Mouse (Mus musculus) adrenal gland, adult 18-20 months (tissue): ENCODE data around the gene Sh2b2. TPM values are rescaled to one million over a fixed set of nuclear protein-coding genes. Genes with fewer than 3 reads are reported as not detected.

Experiments used
- DNase-seq, 2 experiments: peaks; one replicate each; pipeline ENCODE4 v3.0.0; 2021 to 2022; ENCODE audit warnings: low spot score in 2 of 2
- total RNA-seq, 2 experiments: library from RNA; stranded (reverse); gene quantifications; 1 replicate in 1 of 2; 2 replicates in 1 of 2; pipeline ENCODE4 v1.2.3; 2021

Sh2b2 gene
- total RNA-seq, 2 experiments from 2014 or later, result 21.8 to 85.0 TPM

DNA sequence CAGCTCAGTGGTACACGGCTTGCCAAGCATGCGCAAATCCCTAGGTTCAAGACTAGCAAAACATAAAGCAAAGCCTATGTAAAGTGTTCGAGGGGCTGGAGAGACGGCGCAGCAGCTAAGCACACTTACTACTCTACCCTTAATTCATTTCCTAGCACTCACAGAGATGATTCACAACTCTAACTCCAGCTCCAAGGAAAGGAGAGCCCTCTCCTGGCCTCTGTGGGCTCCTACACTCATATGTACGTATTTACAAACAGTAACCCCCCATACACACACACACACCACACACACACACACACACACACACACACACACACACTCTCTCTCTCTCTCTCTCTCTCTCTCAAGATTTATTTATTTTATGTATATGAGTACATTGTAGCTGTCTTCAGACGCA is 62.6 kb downstream of the Sh2b2 start:
- no peak for DNase-seq

DNA sequence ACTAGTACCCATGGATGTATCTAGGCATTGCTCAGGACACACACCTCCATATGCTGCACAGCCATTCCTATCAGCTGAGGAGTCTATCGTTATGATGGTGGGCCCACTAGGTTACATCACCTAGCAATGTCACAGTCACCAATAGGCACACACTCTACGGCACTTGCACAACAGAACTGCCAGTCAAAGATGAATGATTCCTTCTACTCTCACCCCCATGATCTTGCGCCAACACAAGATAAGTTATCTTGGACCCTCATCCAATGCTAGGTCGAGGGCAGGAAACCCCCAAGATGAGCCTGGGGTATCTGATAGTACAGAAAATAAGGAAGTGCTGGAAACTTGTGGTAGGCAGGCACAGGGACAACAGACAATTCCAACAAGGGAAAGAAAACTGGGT is 63.5 kb downstream of the Sh2b2 start:
- no peak for DNase-seq

DNA sequence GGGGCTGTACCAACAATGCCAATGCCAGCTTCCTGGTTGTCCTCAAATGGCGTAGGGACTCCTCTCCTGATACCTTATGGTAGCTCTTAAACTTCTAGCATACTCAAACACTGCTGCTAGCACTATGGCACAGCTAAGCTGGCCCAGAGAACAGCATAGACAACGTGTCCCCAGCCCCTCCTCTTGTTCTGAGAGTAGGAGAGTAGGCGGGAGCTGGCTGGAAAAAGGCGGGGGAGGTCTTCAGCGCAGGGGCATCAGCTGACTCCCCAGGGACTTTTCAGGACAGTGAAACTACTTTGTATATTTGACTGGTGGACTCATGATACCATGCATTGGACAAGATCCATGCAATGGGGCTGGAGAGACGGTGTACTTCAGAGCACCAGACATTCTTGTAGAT is 64.3 kb downstream of the Sh2b2 start:
- DNase-seq, result no peak

DNA sequence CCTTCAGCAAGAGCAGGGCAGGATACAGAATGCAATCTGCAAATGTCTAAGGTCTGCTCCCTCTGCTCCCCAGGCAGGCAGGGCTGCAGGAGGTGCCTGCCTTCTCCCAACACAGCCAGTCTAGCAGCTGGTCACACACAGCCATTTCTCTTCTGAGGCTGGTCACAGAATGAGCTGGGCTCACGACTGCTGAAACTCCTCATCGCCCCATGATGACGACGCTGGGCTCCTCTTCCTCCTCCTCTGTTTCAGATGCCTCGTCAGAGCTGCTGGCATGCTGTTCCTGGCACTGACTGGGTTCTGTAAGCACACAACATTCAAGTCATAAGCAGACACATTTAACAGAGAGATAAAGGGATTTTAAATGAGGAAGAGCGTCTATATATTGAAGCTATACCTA is 65.2 kb downstream of the Sh2b2 start:
- no peak for DNase-seq

DNA sequence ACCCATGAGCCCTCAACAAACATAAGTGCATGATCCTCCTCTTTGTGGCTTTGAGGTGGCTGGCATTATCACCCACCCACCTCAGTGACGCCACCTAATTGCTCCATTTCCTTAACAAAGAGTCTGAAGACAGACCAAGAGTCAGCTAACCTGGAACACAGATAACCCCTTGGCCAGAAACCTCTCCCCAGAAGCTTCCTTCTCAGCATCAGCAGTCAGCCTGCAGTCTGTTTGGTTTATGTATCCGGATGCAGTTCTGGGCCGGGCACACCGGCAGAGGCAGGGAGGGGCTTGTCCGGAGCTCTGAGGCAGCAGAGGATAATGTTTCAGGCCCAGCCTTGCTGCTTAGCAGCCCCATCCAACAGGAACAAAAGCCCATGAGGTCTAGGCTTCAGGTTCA is 66.8 kb downstream of the Sh2b2 start:
- no peak for DNase-seq

DNA sequence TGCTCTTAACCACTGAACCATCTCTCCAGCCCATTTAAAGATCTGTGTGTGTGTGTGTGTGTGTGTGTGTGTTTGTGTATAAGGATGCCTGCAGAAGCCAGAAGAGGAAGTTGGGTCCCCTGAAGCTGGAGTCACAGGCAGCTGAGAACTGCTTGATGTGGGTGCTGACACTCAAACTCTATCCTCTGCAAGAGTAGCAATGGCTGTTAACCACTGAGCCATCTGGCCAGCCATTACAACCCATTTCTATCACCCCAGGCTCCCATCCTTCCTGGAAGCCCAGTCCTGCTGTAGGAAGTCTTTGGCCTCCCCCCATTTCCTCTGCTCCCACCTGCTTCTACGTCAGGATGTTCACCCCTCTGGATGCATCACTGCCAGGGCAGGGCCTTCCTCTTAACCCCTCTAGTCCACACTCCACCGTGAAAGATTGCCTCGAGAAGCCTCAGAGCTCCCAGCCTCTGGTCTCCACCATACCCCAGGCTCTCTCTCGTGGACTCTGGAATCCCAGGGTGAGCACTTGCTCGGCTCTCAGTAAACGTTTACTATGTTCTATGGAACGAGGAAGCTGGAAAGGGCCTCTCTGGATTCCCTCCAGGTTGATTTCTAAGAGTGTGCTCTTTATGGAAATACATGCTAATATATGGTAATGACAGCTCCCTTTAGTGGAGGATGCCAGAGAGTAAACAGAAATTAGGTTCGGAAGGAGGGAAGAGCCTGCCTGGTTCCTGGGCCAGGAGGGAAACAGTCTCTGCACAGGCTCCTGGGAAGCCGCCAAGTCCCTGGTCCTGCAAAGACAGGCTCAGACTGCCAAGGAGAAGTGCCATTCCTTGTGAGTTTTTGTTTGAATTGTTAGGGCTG is 72.5 kb downstream of the Sh2b2 start:
- DNase-seq, result no peak

DNA sequence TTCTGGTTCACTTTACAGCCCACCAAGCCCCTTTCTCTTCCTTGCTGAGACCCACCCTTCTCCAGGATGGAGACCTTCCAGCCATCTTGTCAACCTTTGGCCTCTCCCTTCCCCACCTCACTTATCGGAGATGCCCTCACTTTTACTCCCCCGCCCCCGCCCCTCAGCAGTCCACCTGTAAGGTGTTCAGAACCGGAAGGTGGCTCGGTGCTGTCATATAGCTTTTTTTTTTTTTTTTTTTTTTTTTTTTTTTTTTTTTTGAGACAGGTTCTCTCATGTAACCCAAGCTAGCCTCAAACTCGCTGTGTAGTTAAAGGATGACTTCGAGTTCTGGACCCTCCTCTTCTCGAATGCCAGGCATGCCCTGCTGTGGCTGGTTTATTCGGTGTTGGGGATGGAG is 73.4 kb downstream of the Sh2b2 start:
- DNase-seq, result no peak

DNA sequence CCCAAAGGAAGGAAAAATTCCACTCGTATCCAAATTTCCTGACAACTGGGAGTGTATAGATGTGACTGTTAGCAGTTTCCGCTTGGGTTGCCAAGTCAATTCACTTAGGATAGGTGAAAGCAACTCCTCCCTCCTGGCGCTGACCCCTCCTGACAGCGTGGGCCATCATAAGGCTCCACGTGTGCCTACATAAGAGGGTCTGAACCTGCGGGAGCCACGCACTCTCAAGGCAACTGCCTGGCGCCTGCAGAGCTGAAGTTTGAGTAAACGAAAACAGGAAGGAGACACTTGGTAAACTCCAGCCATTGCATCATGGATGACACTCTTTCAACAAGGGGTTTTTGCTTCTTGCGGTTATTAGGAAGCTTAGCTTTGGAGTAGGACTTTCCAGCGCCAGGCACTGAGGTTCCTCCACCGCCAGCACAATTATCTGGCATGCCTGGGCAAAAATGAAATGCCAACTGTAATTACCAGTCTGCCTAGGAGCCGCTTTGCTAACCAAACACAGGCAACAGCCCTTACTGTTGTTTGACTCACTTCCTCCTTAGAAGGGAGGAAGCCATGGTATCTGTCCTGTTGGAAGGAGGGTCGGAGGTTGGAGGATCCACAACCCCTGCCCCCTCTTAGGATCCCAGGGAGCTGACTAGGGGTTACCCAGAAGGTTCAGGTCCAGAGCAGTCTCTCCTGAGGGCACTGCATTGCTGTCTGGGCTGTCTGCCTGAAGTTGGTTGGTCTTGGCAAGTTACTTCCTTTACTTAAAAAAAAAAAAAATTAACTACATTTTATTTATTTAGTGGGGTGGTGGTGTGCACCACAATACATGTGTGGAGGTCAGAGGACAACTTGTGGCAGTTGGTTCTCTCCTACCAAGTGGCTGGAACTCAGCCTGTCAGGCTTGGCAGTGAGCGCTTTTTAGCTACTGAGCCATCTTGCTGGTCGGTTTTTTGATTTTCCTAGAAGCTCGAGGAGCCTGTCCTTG is 74.7 kb downstream of the Sh2b2 start:
- no peak for DNase-seq

DNA sequence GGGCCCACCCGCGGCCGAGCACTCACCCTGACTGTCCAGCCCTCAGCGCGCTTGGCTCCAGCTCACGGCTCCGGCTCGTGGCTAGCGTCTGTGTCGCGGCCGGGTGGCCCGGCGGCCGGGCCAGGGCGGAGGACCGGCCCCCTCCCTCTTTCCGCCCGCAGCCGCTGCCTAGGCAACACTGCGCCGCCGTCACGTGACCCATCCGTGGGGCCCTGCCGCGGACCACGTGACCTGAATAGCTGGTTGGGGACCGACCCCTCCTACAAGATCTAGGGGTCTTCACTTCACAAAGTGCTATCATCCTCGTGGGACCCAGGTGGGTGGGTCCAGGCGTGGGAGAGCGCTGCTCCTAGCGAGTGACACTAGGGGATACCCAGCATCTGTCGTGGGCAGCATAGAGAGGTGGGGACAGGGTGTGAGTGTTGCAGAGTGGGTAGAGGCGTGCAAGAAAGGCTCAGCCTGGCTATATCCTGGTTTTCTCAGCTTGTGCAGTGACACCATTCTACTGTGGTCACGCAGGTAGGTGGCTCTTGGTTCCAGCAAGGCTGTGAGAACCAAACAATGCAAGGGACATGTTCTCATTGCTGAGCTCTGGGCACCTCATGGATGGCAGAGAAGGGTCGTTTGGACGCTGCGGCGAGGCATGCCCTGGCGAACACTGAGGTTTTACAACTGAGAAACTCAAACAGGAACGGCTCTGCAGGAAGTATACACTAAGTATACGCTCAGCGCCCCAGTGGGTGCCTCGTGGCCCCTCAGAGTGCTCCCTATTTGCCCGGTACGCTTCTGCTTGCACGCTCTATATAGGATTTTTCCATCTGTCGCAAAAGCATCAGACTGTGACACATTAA is 75.6 kb downstream of the Sh2b2 start, which contains the start of gene Orai2:
Gene Orai2 (minus strand): TSS at position 202 of the 851 bp plus-strand sequence.
- DNase-seq, result peak; percentile 62 to 74

DNA sequence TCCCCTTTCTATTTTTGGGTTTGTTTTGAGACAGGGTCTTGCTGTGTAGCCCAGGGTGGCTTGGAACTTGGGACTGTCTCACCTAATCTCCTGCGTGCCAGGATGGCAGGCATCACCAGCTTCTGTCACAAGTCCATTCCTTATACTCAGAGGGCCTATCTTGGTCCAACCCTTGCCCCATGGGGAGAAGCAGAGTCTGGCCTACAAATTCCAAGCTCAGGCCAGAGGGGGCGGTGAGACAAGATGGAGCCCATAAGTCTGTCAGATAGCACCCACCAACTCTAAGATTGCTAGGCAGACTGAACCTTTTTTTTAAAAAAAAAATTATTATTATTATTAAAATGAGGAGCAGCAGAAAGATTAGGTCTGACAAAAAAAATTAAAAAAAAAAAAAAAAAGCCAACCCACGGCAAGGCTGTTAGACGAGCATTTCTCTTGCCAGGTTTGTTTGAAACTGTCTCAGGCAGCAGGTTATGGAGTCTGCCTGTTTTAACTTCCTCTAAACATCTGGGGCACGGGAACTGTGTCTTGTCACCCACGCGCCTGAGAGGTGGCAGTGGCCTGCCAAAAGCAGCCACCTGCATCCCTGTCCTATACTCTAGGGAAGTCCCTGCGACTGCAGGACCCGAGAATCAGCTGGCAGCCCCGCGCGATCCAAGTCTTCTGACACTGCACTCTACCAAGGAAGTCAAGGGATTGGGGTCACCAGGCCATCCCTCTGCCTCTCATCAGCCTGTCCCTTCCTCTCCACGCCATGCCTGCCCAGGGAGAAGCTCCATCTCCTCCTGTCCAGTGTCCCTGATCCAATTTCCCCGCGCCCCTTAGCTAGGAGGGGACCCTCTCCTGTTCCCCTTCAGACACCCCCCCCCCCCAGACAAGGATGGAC is 76.5 kb downstream of the Sh2b2 start:
- peak in 1 of 2 experiments; percentile 18 for DNase-seq

Other genes with a start within 250 kb of the Sh2b2 start
- 10 to 100 TPM in 1 of 2 experiments, 1 to 10 TPM in 1; 7.4 to 14.0 TPM for gene Upk3b, start 208.1 kb downstream of the Sh2b2 start, total RNA-seq
- gene Upk3bl, start 192.1 kb downstream of the Sh2b2 start, total RNA-seq, result not detected
- gene Rasa4, start 162.6 kb downstream of the Sh2b2 start, total RNA-seq, result 10 to 100 TPM; 11.9 to 14.7 TPM
- 10 to 100 TPM; 70.3 to 78.0 TPM for gene Polr2j, start 129.9 kb downstream of the Sh2b2 start, total RNA-seq
- 10 to 100 TPM; 11.0 to 11.4 TPM for gene Lrwd1, start 110.5 kb downstream of the Sh2b2 start, total RNA-seq
- 1 to 10 TPM; 8.3 to 8.5 TPM for gene Alkbh4, start 110.4 kb downstream of the Sh2b2 start, total RNA-seq
- gene Orai2, start 75.8 kb downstream of the Sh2b2 start, total RNA-seq, result 1 to 10 TPM; 2.7 to 3.4 TPM
- 10 to 100 TPM; 38.7 to 48.9 TPM for gene Prkrip1, start 47.6 kb downstream of the Sh2b2 start, total RNA-seq